Mouse (Mus musculus): Measurements from ENCODE around the gene Smc1a.

The Smc1a gene

GRCm38 (mm10) chrX:152016151-152017145 lies at the start of gene Smc1a, which contains the start of gene Ribc1:
Gene Smc1a (plus strand): TSS chrX:152016428.
Gene Ribc1 (minus strand): TSS chrX:152016295.
- peak; percentile 90 for DNase-seq (ENCODE audit: low spot score)

- DNase-seq (ENCODE audit: low spot score): no peak
Measured at GRCm38 (mm10) chrX:151999006-151999710, 17.1 kb upstream of the Smc1a start.

- no peak for DNase-seq (ENCODE audit: low spot score)
Measured at GRCm38 (mm10) chrX:152001182-152001684, 15.0 kb upstream of the Smc1a start.

- DNase-seq (ENCODE audit: low spot score): peak; percentile 59
Measured at GRCm38 (mm10) chrX:152001737-152002710, 14.2 kb upstream of the Smc1a start, which contains the start of gene Hsd17b10. Gene Hsd17b10 (plus strand): TSS chrX:152001845.

- DNase-seq (ENCODE audit: low spot score): no peak
Measured at GRCm38 (mm10) chrX:152002865-152003264, 13.4 kb upstream of the Smc1a start.

- DNase-seq (ENCODE audit: low spot score): no peak
Measured at GRCm38 (mm10) chrX:152007863-152008262, 8.4 kb upstream of the Smc1a start.

GRCm38 (mm10) chrX:152015752-152016150 lies 477 bp upstream of the Smc1a start:
- DNase-seq (ENCODE audit: low spot score): no peak

- no peak for DNase-seq (ENCODE audit: low spot score)
Measured at GRCm38 (mm10) chrX:152017186-152017585, 958 bp downstream of the Smc1a start.

- no peak for DNase-seq (ENCODE audit: low spot score)
Measured at GRCm38 (mm10) chrX:152019294-152019693, 3.1 kb downstream of the Smc1a start.

- no peak for DNase-seq (ENCODE audit: low spot score)
Measured at GRCm38 (mm10) chrX:152039865-152040264, 23.6 kb downstream of the Smc1a start.

GRCm38 (mm10) chrX:152047230-152047629 lies 31.0 kb downstream of the Smc1a start:
- DNase-seq (ENCODE audit: low spot score): no peak

GRCm38 (mm10) chrX:152052546-152052945 lies 36.3 kb downstream of the Smc1a start:
- DNase-seq (ENCODE audit: low spot score): no peak

GRCm38 (mm10) chrX:152054094-152054493 lies 37.9 kb downstream of the Smc1a start:
- DNase-seq (ENCODE audit: low spot score): no peak

- no peak for DNase-seq (ENCODE audit: low spot score)
Measured at GRCm38 (mm10) chrX:152065674-152066073, 49.4 kb downstream of the Smc1a start.

- peak; percentile 2 for DNase-seq (ENCODE audit: low spot score)
Measured at GRCm38 (mm10) chrX:152067789-152068188, 51.6 kb downstream of the Smc1a start.

- peak; percentile 47 for DNase-seq (ENCODE audit: low spot score)
Measured at GRCm38 (mm10) chrX:152089832-152090614, 73.8 kb downstream of the Smc1a start.

- no peak for DNase-seq (ENCODE audit: low spot score)
Measured at GRCm38 (mm10) chrX:152097572-152097971, 81.3 kb downstream of the Smc1a start.
